Mouse (Mus musculus): ENCODE measurements at regions not wholly inside any gene's neighbourhood (a gene's known extent, or its start where the extent isn't known, plus 50 kb on each side); places are given as distances from the start of the nearest gene placed in this dataset.

GRCm38 (mm10) chr9:43943522-43943921 is 99.7 kb upstream of the Thy1 start:
- H3K9ac ChIP-seq (ENCODE audit: control insufficient read depth, low read depth, low read length, poor library complexity, severe bottlenecking): no peak overlapping the region
- H3K79me2 ChIP-seq (ENCODE audit: control insufficient read depth, insufficient read depth, low read length, poor library complexity): no peaks in the 10 kb centered on the region
- no peak overlapping the region for H3K27ac ChIP-seq (ENCODE audit: control insufficient read depth, low read depth, low read length)
- no peaks in the 10 kb centered on the region for H3K4me1 ChIP-seq (ENCODE audit: control insufficient read depth in 1 of 2, insufficient read depth in 2 of 2, low read length in 2 of 2)
- no peaks in the 10 kb centered on the region for H3K9me3 ChIP-seq (replicated peaks; ENCODE audit: insufficient read depth, low read length)
- no peak overlapping the region for H3K4me3 ChIP-seq (ENCODE audit: control insufficient read depth in 1 of 2, insufficient read depth in 1 of 2, low read depth in 2 of 2, low read length in 2 of 2)
- no peaks in the 10 kb centered on the region for H3K27me3 ChIP-seq (ENCODE audit: control insufficient read depth in 1 of 2, insufficient read depth in 2 of 2, low read length in 2 of 2)
- no peak for DNase-seq (ENCODE audit: low read depth, low spot score)
- TF ChIP-seq ZKSCAN1 (IDR thresholded peaks at IDR 0.05; ENCODE audit: low read depth, low read length): no peak
- TF ChIP-seq EP300 (IDR thresholded peaks at IDR 0.05; ENCODE audit: low read depth in 1 of 2, low read length in 2 of 2): no peak
- no peak for TF ChIP-seq MYB (IDR thresholded peaks at IDR 0.05; ENCODE audit: low read depth, low read length)
- no peaks in the 10 kb centered on the region for H3K36me3 ChIP-seq (ENCODE audit: control insufficient read depth in 1 of 2, insufficient read depth in 2 of 2, low read length in 2 of 2)

GRCm38 (mm10) chr9:43944816-43945741 is 98.1 kb upstream of the Thy1 start:
- Histone ChIP-seq H3K4me1 (ENCODE audit: control insufficient read depth in 1 of 2, insufficient read depth in 2 of 2, low read length in 2 of 2) (no peaks in the 10 kb centered on the region), H3K36me3 (ENCODE audit: control insufficient read depth in 1 of 2, insufficient read depth in 2 of 2, low read length in 2 of 2) (no peaks in the 10 kb centered on the region), H3K4me3 (ENCODE audit: control insufficient read depth in 1 of 2, insufficient read depth in 1 of 2, low read depth in 2 of 2, low read length in 2 of 2) (no peak overlapping the region), H3K27ac (ENCODE audit: control insufficient read depth, low read depth, low read length) (no peak overlapping the region), H3K27me3 (ENCODE audit: control insufficient read depth in 1 of 2, insufficient read depth in 2 of 2, low read length in 2 of 2) (no peaks in the 10 kb centered on the region), H3K9me3 (replicated peaks; ENCODE audit: insufficient read depth, low read length) (no peaks in the 10 kb centered on the region), H3K9ac (ENCODE audit: control insufficient read depth, low read depth, low read length, poor library complexity, severe bottlenecking) (no peak overlapping the region), H3K79me2 (ENCODE audit: control insufficient read depth, insufficient read depth, low read length, poor library complexity) (no peaks in the 10 kb centered on the region)
- no peak for DNase-seq (ENCODE audit: low read depth, low spot score)
- TF ChIP-seq TAL1 (IDR thresholded peaks at IDR 0.05; ENCODE audit: low read length): no peak
- TF ChIP-seq RAD21 (IDR thresholded peaks at IDR 0.05; ENCODE audit: low read depth, low read length): no peak
- TF ChIP-seq ZKSCAN1 (IDR thresholded peaks at IDR 0.05; ENCODE audit: low read depth, low read length): no peak
- TF ChIP-seq SMC3 (IDR thresholded peaks at IDR 0.05; ENCODE audit: low read depth, low read length): no peak
- no peak for TF ChIP-seq BHLHE40 (IDR thresholded peaks at IDR 0.05; ENCODE audit: borderline replicate concordance, low read depth, low read length)
- no peak for TF ChIP-seq TCF12 (IDR thresholded peaks at IDR 0.05; ENCODE audit: low read depth, low read length)
- TF ChIP-seq TBP (IDR thresholded peaks at IDR 0.05; ENCODE audit: low read depth, low read length): no peak
- TF ChIP-seq USF2 (IDR thresholded peaks at IDR 0.05; ENCODE audit: borderline replicate concordance in 1 of 2, insufficient read depth in 1 of 2, low read depth in 1 of 2, low read length in 2 of 2): no peak
- no peak for TF ChIP-seq MYC (IDR thresholded peaks at IDR 0.05; ENCODE audit: low read depth, low read length)
- no peak for TF ChIP-seq SIN3A (IDR thresholded peaks at IDR 0.05; ENCODE audit: low read length)
- TF ChIP-seq NRF1 (IDR thresholded peaks at IDR 0.05; ENCODE audit: insufficient read depth, low read depth, low read length, poor library complexity, severe bottlenecking): no peak
- no peak for TF ChIP-seq GABPA (IDR thresholded peaks at IDR 0.05; ENCODE audit: low read depth, low read length)
